Mouse (Mus musculus) adipocyte (in vitro differentiated cells): ENCODE data around the gene Patl1.
A peak's percentile ranks its signal among the peaks of the same experiment; 100 is the strongest.
"Not testable (repeated sequence)": the region's sequence is repeated elsewhere in the genome, so short reads cannot be mapped to it uniquely, and the experiment has no call there.

Experiments used
- DNase-seq: peaks from one replicate; pipeline ENCODE4 v3.0.0-alpha.2; 2016; ENCODE audit warnings: low spot score

The Patl1 gene

GRCm38 (mm10) chr19:11912037-11912532, at the start of gene Patl1:
TSS of gene Patl1 (plus strand) at chr19:11912399.
- peak; percentile 100 for DNase-seq

- no peak for DNase-seq
Observed at GRCm38 (mm10) chr19:11867837-11868236, 44.4 kb upstream of the Patl1 start.

GRCm38 (mm10) chr19:11875006-11875405, 37.2 kb upstream of the Patl1 start, which contains the start of gene Olfr1419:
TSS of gene Olfr1419 (minus strand) at chr19:11875106.
- DNase-seq: no peak

GRCm38 (mm10) chr19:11878404-11878803, 33.8 kb upstream of the Patl1 start:
- not testable (repeated sequence) for DNase-seq

- DNase-seq: no peak
Observed at GRCm38 (mm10) chr19:11886265-11886664, 25.9 kb upstream of the Patl1 start, which contains the start of gene Olfr1420. TSS of gene Olfr1420 (plus strand) at chr19:11886565.

- DNase-seq: peak; percentile 35
Observed at GRCm38 (mm10) chr19:11911021-11911420, 1.2 kb upstream of the Patl1 start.

GRCm38 (mm10) chr19:11911603-11912002, 596 bp upstream of the Patl1 start:
- DNase-seq: no peak

GRCm38 (mm10) chr19:11912533-11913121, 428 bp downstream of the Patl1 start:
- DNase-seq: peak; percentile 75

- DNase-seq: peak; percentile 79
Observed at GRCm38 (mm10) chr19:11915804-11916203, 3.6 kb downstream of the Patl1 start.

- DNase-seq: no peak
Observed at GRCm38 (mm10) chr19:11922068-11922467, 9.9 kb downstream of the Patl1 start.

GRCm38 (mm10) chr19:11922515-11922914, 10.3 kb downstream of the Patl1 start:
- DNase-seq: not testable (repeated sequence)

GRCm38 (mm10) chr19:11926380-11926779, 14.2 kb downstream of the Patl1 start:
- no peak for DNase-seq

- no peak for DNase-seq
Observed at GRCm38 (mm10) chr19:11928025-11928748, 16.0 kb downstream of the Patl1 start.

GRCm38 (mm10) chr19:11946460-11946859, 34.3 kb downstream of the Patl1 start:
- DNase-seq: not testable (repeated sequence)

- DNase-seq: no peak
Observed at GRCm38 (mm10) chr19:11949878-11950277, 37.7 kb downstream of the Patl1 start.

- DNase-seq: no peak
Observed at GRCm38 (mm10) chr19:11950747-11951146, 38.5 kb downstream of the Patl1 start.

GRCm38 (mm10) chr19:11954206-11954605, 42.0 kb downstream of the Patl1 start:
- no peak for DNase-seq

GRCm38 (mm10) chr19:11956636-11957035, 44.4 kb downstream of the Patl1 start:
- DNase-seq: no peak

- peak; percentile 34 for DNase-seq
Observed at GRCm38 (mm10) chr19:11957396-11957795, 45.2 kb downstream of the Patl1 start.

- DNase-seq: no peak
Observed at GRCm38 (mm10) chr19:11957846-11958245, 45.6 kb downstream of the Patl1 start.

- peak; percentile 45 for DNase-seq
Observed at GRCm38 (mm10) chr19:11964266-11964665, 52.1 kb downstream of the Patl1 start.

- DNase-seq: peak; percentile 100
Observed at GRCm38 (mm10) chr19:11965023-11965942, 53.1 kb downstream of the Patl1 start, which contains the start of gene Osbp. TSS of gene Osbp (plus strand) at chr19:11965941.
